Mouse (Mus musculus): ENCODE results near the gene Hcn1.

- TF ChIP-seq POLR2A (IDR thresholded peaks at IDR 0.05; ENCODE audit: insufficient read depth, low read length) (no peak), CTCF (IDR thresholded peaks at IDR 0.05; ENCODE audit: low read depth, low read length) (no peak)
Measured at GRCm38 (mm10) chr13:117847290-117847689, 245.2 kb downstream of the Hcn1 start.

Measured in ES-Bruce4 (cell line).